Mouse (Mus musculus): ENCODE results near the gene Cd274.

DNA sequence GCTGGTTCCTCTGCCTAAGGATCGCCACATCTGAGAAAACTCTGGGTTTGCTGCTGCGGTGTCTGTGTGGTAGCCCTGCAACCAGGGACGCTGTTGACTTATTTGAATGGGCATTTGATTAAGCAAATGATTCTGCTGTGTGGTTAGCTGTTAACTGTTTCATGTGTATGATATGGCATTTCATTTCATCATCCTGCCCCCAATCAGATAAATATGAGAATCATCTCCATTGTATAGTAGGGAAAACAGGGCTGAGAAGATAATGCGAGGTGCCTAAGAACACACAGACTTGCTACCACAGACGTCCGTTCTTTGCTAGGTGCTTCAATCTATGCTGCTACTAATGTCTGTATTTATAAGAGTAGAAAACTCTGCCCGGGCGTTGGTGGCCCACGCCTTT lies 17.2 kb downstream of the Cd274 start:
- TF ChIP-seq CTCF (IDR thresholded peaks at IDR 0.05; ENCODE audit: low read depth): no peak
- no peak for TF ChIP-seq EP300 (IDR thresholded peaks at IDR 0.05; ENCODE audit: low read depth)

All from liver, postnatal 0 days (tissue).